In genomic region chr17:86019793-86020192, GRCm38 (mm10) we compare ENCODE assay signal across 23 mouse cellular contexts.
"Had no signal": no experiment of that assay in that cellular context is flagged by ENCODE, and none has a peak within 500 bp of the region (broad histone marks: within the 10 kb centered on the region; RNA-seq: fewer than 3 reads in every experiment).

No protein-coding gene starts in this region.

- H3K9ac ChIP-seq: limb, embryonic 12.5 days; limb, embryonic 15.5 days; liver, embryonic 14.5 days; liver, postnatal 0 days; lung, embryonic 15.5 days; midbrain, embryonic 12.5 days; midbrain, embryonic 15.5 days; neural tube, embryonic 13.5 days; stomach, embryonic 15.5 days had no signal

- H3K36me3 ChIP-seq: limb, embryonic 12.5 days; limb, embryonic 15.5 days; lung, embryonic 15.5 days; midbrain, embryonic 12.5 days; midbrain, embryonic 15.5 days; stomach, embryonic 15.5 days had no signal

- H3K9me3 ChIP-seq: limb, embryonic 15.5 days; lung, embryonic 15.5 days; midbrain, embryonic 15.5 days; stomach, embryonic 15.5 days had no signal

- H3K4me3 ChIP-seq: left cerebral cortex, adult 2 months; limb, embryonic 12.5 days; limb, embryonic 15.5 days; lung, embryonic 15.5 days; midbrain, embryonic 12.5 days; midbrain, embryonic 15.5 days; myocyte; neural tube, embryonic 13.5 days; stomach, embryonic 15.5 days had no signal

- ATAC-seq: liver, postnatal 0 days; midbrain, embryonic 15.5 days had no signal

- H3K27me3 ChIP-seq: limb, embryonic 15.5 days; lung, embryonic 15.5 days; midbrain, embryonic 12.5 days; midbrain, embryonic 15.5 days; neural tube, embryonic 13.5 days; stomach, embryonic 15.5 days had no signal

- DNase-seq: kidney, adult 18-20 months; kidney, adult 9 months; kidney, postnatal 25 days; layer of hippocampus, postnatal 36 days; left cerebral cortex, postnatal 4 days; liver, postnatal 0 days; lung, postnatal 14 days; retina, postnatal 1 day; right cerebral cortex, postnatal 25 days; spleen, adult 18-20 months; thymus, adult 18-20 months; thymus, postnatal 36 days had no signal

- H3K27ac ChIP-seq: left cerebral cortex, adult 2 months; limb, embryonic 12.5 days; limb, embryonic 15.5 days; liver, embryonic 14.5 days; lung, embryonic 15.5 days; midbrain, embryonic 12.5 days; midbrain, embryonic 15.5 days; neural tube, embryonic 13.5 days; stomach, embryonic 15.5 days had no signal

- H3K4me1 ChIP-seq: lung, embryonic 15.5 days; midbrain, embryonic 12.5 days; midbrain, embryonic 15.5 days; neural tube, embryonic 13.5 days; stomach, embryonic 15.5 days had no signal

- H3K4me2 ChIP-seq: limb, embryonic 12.5 days; limb, embryonic 15.5 days; liver, embryonic 11.5 days; lung, embryonic 15.5 days; midbrain, embryonic 12.5 days; midbrain, embryonic 15.5 days; neural tube, embryonic 13.5 days; stomach, embryonic 15.5 days had no signal
